Comparison of ENCODE assay signal across 33 mouse cellular contexts in genomic region chr17:37067861-37068260, GRCm38 (mm10). TPM values are rescaled to one million over a fixed set of nuclear protein-coding genes. Genes with fewer than 3 reads are reported as not detected.
DNase-seq lines count a peak whose midpoint lies in the region; ATAC-seq and TF ChIP-seq lines count a peak whose summit lies in the region.
"Had no signal": no experiment of that assay in that cellular context is flagged by ENCODE, and none has a peak within 500 bp of the region (broad histone marks: within the 10 kb centered on the region; RNA-seq: fewer than 3 reads in every experiment).

No protein-coding gene starts in this region.

- H3K9ac ChIP-seq in hindbrain, embryonic 13.5 days: no peak overlapping the region
- no peak overlapping the region for H3K9ac ChIP-seq in ES-Bruce4 (ENCODE audit: low read depth, poor library complexity, severe bottlenecking)
- H3K9ac ChIP-seq: embryonic facial prominence, embryonic 13.5 days; limb, embryonic 15.5 days; liver, embryonic 13.5 days; neural tube, embryonic 13.5 days; stomach, embryonic 15.5 days had no signal

- TF ChIP-seq POLR2A in ES-Bruce4 (IDR thresholded peaks at IDR 0.05; ENCODE audit: insufficient read depth, low read length): no peak
- no peak for TF ChIP-seq POLR2A in cortical plate, adult 2 months (IDR thresholded peaks at IDR 0.05; ENCODE audit: extremely low read depth, insufficient read depth, low read length)

- H3K4me2 ChIP-seq in hindbrain, embryonic 13.5 days: no peak overlapping the region
- H3K4me2 ChIP-seq: embryonic facial prominence, embryonic 13.5 days; heart, embryonic 11.5 days; limb, embryonic 15.5 days; liver, embryonic 13.5 days; neural tube, embryonic 13.5 days; stomach, embryonic 15.5 days had no signal

- no peak for ATAC-seq in hindbrain, embryonic 13.5 days (ENCODE audit: low FRiP score)
- ATAC-seq: forebrain, embryonic 16.5 days; inflammation-experienced regulatory T-cells, adult 6 months; lung, postnatal 0 days had no signal

- no peak for TF ChIP-seq CTCF in left cerebral cortex, adult 2 months (IDR thresholded peaks at IDR 0.05)
- no peak for TF ChIP-seq CTCF in ES-Bruce4 (IDR thresholded peaks at IDR 0.05; ENCODE audit: low read depth, low read length)
- no peak for TF ChIP-seq CTCF in cortical plate, adult 2 months (IDR thresholded peaks at IDR 0.05; ENCODE audit: extremely low read depth, insufficient read depth, low read length)

- no peak for DNase-seq in hindbrain, embryonic 10.5 days (ENCODE audit: low spot score)
- peak in 1 of 2 experiments; percentile 11 for DNase-seq in left cerebral cortex, adult 2 months (ENCODE audit: extremely low spot score in 1 of 2, low spot score in 2 of 2)
- DNase-seq in left cerebral cortex, postnatal 14 days (ENCODE audit: low spot score in 2 of 2): no peak
- DNase-seq: adrenal gland, postnatal 10 days; B cell, adult 2 months; cerebellum, adult 8-10 months; heart, postnatal 36 days; kidney, adult 11 months; kidney, postnatal 14 days; liver, embryonic 13.5 days; lung, adult 18-20 months; lung, postnatal 4 days had no signal

- H3K36me3 ChIP-seq in hindbrain, embryonic 13.5 days: peaks cover 98% of the 10 kb centered on the region
- peaks cover 98% of the 10 kb centered on the region for H3K36me3 ChIP-seq in hindbrain, embryonic 10.5 days
- H3K36me3 ChIP-seq in ES-Bruce4 (ENCODE audit: control insufficient read depth, insufficient read depth, low read length, poor library complexity, severe bottlenecking): peaks cover 91% of the 10 kb centered on the region
- H3K36me3 ChIP-seq: liver, embryonic 13.5 days had no signal

- TF ChIP-seq EP300 in ES-Bruce4 (IDR thresholded peaks at IDR 0.05; ENCODE audit: insufficient read depth, low read depth, low read length): no peak

- H3K9me3 ChIP-seq in hindbrain, embryonic 13.5 days: no peaks in the 10 kb centered on the region
- no peaks in the 10 kb centered on the region for H3K9me3 ChIP-seq in hindbrain, embryonic 10.5 days
- no peaks in the 10 kb centered on the region for H3K9me3 ChIP-seq in ES-Bruce4 (replicated peaks; ENCODE audit: control insufficient read depth, insufficient read depth, low read length, poor library complexity, severe bottlenecking)
- H3K9me3 ChIP-seq: embryonic facial prominence, embryonic 13.5 days; forebrain, embryonic 10.5 days; G1E; limb, embryonic 10.5 days; limb, embryonic 15.5 days; liver, embryonic 13.5 days; megakaryocyte, embryonic 14.5 days; neural tube, embryonic 13.5 days; stomach, embryonic 15.5 days had no signal

- H3K27ac ChIP-seq in hindbrain, embryonic 13.5 days: 0 out of 2 replicates have a peak overlapping the region, but pooled peaks have one; percentile 35
- H3K27ac ChIP-seq in hindbrain, embryonic 10.5 days: no peak overlapping the region
- peak overlapping the region; percentile 61 for H3K27ac ChIP-seq in left cerebral cortex, adult 2 months
- H3K27ac ChIP-seq in ES-Bruce4 (ENCODE audit: insufficient read depth, low read length): peak overlapping the region; percentile 14; the same call in 1 of the 2 replicates
- H3K27ac ChIP-seq in cortical plate, adult 2 months (ENCODE audit: insufficient read depth, low read length): peak overlapping the region; percentile 78
- H3K27ac ChIP-seq: embryonic facial prominence, embryonic 13.5 days; forebrain, embryonic 10.5 days; limb, embryonic 10.5 days; limb, embryonic 15.5 days; liver, embryonic 13.5 days; neural tube, embryonic 13.5 days; stomach, embryonic 15.5 days had no signal

- no peaks in the 10 kb centered on the region for H3K27me3 ChIP-seq in hindbrain, embryonic 13.5 days
- no peaks in the 10 kb centered on the region for H3K27me3 ChIP-seq in hindbrain, embryonic 10.5 days (ENCODE audit: insufficient read depth, poor library complexity, severe bottlenecking)
- H3K27me3 ChIP-seq in ES-Bruce4 (ENCODE audit: control insufficient read depth, insufficient read depth, low read length, poor library complexity, severe bottlenecking): no peaks in the 10 kb centered on the region
- H3K27me3 ChIP-seq: CH12.LX; embryonic facial prominence, embryonic 13.5 days; limb, embryonic 15.5 days; liver, embryonic 13.5 days; megakaryocyte, embryonic 14.5 days; neural tube, embryonic 13.5 days; stomach, embryonic 15.5 days had no signal

- WGBS in hindbrain, embryonic 13.5 days: 83% methylated on average over 1 of the region's 1 CpGs
- WGBS in hindbrain, embryonic 10.5 days: 88% methylated on average over 1 of the region's 1 CpGs

- H3K4me1 ChIP-seq in hindbrain, embryonic 13.5 days (replicated peaks): peaks cover 11% of the 10 kb centered on the region; the same call in 1 of the 2 replicates
- H3K4me1 ChIP-seq in hindbrain, embryonic 10.5 days (replicated peaks): peaks cover 13% of the 10 kb centered on the region
- peaks cover 13% of the 10 kb centered on the region for H3K4me1 ChIP-seq in ES-Bruce4 (ENCODE audit: control insufficient read depth, insufficient read depth, low read length)
- peaks cover 27% of the 10 kb centered on the region for H3K4me1 ChIP-seq in cortical plate, adult 2 months (ENCODE audit: control insufficient read depth, insufficient read depth, low read length)
- H3K4me1 ChIP-seq: embryonic facial prominence, embryonic 13.5 days; limb, embryonic 10.5 days; limb, embryonic 15.5 days; liver, embryonic 13.5 days; stomach, embryonic 15.5 days had no signal

- intact Hi-C loops in left cerebral cortex, adult 2 months (cut with DNase I): no loop called here
- intact Hi-C loops in left cerebral cortex, postnatal 14 days (cut with DNase I): no loop called here

- no peak overlapping the region for H3K4me3 ChIP-seq in hindbrain, embryonic 13.5 days
- no peak overlapping the region for H3K4me3 ChIP-seq in hindbrain, embryonic 10.5 days
- no peak overlapping the region for H3K4me3 ChIP-seq in left cerebral cortex, adult 2 months
- H3K4me3 ChIP-seq in ES-Bruce4 (ENCODE audit: low read depth, low read length): no peak overlapping the region
- no peak overlapping the region for H3K4me3 ChIP-seq in cortical plate, adult 2 months (ENCODE audit: insufficient read depth, low read length)
- H3K4me3 ChIP-seq: embryonic facial prominence, embryonic 13.5 days; forebrain, embryonic 10.5 days; limb, embryonic 10.5 days; limb, embryonic 15.5 days; liver, embryonic 13.5 days; megakaryocyte, embryonic 14.5 days; neural tube, embryonic 13.5 days; stomach, embryonic 15.5 days had no signal

RNA-seq across cellular contexts. Expression of gene Olfr90, which starts 20.4 kb away (rescaled TPM):
- polyA plus RNA-seq in hindbrain, embryonic 13.5 days (2015; fragmentation: Nextera tagmentation; extraction: Ambion mirVana): not detected in 2 replicates
- polyA plus RNA-seq in hindbrain, embryonic 10.5 days (2016; fragmentation: Nextera tagmentation; extraction: Ambion mirVana): 0.08 TPM in 1 of 2 replicates, not detected in the other
- under 1 TPM in 1 of 2 experiments, not detected in 1; 0.12 TPM for total RNA-seq in left cerebral cortex, adult 2 months (2021)
- under 1 TPM in 1 of 2 experiments, not detected in 1; 0.13 TPM for total RNA-seq in left cerebral cortex, postnatal 14 days (2021)
- polyA plus RNA-seq in ES-Bruce4 (2011; ENCODE audit: insufficient read depth, insufficient read length, low read depth, missing spikeins): 0.22 TPM in 1 of 2 replicates, not detected in the other
- not detected in 2 replicates for polyA plus RNA-seq in cortical plate, adult 2 months (2012; rRNA removed)
- total RNA-seq: adrenal gland, postnatal 10 days; CH12.LX; gastrocnemius, adult 8-10 months; gastrocnemius, postnatal 4 days; heart, postnatal 36 days; layer of hippocampus, postnatal 10 days had no signal
- polyA plus RNA-seq: embryonic facial prominence, embryonic 13.5 days; forebrain, embryonic 10.5 days; forebrain, embryonic 16.5 days; G1E; heart, embryonic 11.5 days; heart, embryonic 16.5 days; kidney, embryonic 14.5 days; limb, embryonic 15.5 days; liver, embryonic 13.5 days; lung, postnatal 0 days; neural tube, embryonic 13.5 days; stomach, embryonic 15.5 days had no signal

RNA-seq across cellular contexts. Expression of gene Gabbr1, which starts 22.1 kb away (rescaled TPM):
- polyA plus RNA-seq in hindbrain, embryonic 13.5 days (2015; fragmentation: Nextera tagmentation; extraction: Ambion mirVana): 55.6 and 57.0 TPM in 2 replicates
- polyA plus RNA-seq in hindbrain, embryonic 10.5 days (2016; fragmentation: Nextera tagmentation; extraction: Ambion mirVana): 10.8 and 17.0 TPM in 2 replicates
- 100 to 1,000 TPM; 687 to 720 TPM for total RNA-seq in left cerebral cortex, adult 2 months (2021)
- 100 to 1,000 TPM; 629 to 637 TPM for total RNA-seq in left cerebral cortex, postnatal 14 days (2021)
- 163 and 180 TPM in 2 replicates for polyA plus RNA-seq in ES-Bruce4 (2011; ENCODE audit: insufficient read depth, insufficient read length, low read depth, missing spikeins)
- polyA plus RNA-seq in cortical plate, adult 2 months (2012; rRNA removed): 481 and 483 TPM in 2 replicates

RNA-seq across cellular contexts. Expression of gene Olfr91, which starts 30.2 kb away (rescaled TPM):
- polyA plus RNA-seq in hindbrain, embryonic 13.5 days (2015; fragmentation: Nextera tagmentation; extraction: Ambion mirVana): not detected in 2 replicates
- polyA plus RNA-seq in hindbrain, embryonic 10.5 days (2016; fragmentation: Nextera tagmentation; extraction: Ambion mirVana): not detected in 2 replicates
- not detected for total RNA-seq in left cerebral cortex, adult 2 months (2021)
- total RNA-seq in left cerebral cortex, postnatal 14 days (2021): not detected
- polyA plus RNA-seq in ES-Bruce4 (2011; ENCODE audit: insufficient read depth, insufficient read length, low read depth, missing spikeins): not detected in 2 replicates
- not detected in 2 replicates for polyA plus RNA-seq in cortical plate, adult 2 months (2012; rRNA removed)
- total RNA-seq: adrenal gland, postnatal 10 days; CH12.LX; gastrocnemius, adult 8-10 months; gastrocnemius, postnatal 4 days; heart, postnatal 36 days; layer of hippocampus, postnatal 10 days had no signal
- polyA plus RNA-seq: embryonic facial prominence, embryonic 13.5 days; forebrain, embryonic 10.5 days; forebrain, embryonic 16.5 days; G1E; heart, embryonic 11.5 days; heart, embryonic 16.5 days; kidney, embryonic 14.5 days; limb, embryonic 10.5 days; limb, embryonic 15.5 days; liver, embryonic 13.5 days; lung, postnatal 0 days; neural tube, embryonic 13.5 days; stomach, embryonic 15.5 days had no signal

RNA-seq across cellular contexts. Expression of gene Mog, which starts 44.7 kb away (rescaled TPM):
- 1.3 and 2.1 TPM in 2 replicates for polyA plus RNA-seq in hindbrain, embryonic 13.5 days (2015; fragmentation: Nextera tagmentation; extraction: Ambion mirVana)
- 0.19 and 0.34 TPM in 2 replicates for polyA plus RNA-seq in hindbrain, embryonic 10.5 days (2016; fragmentation: Nextera tagmentation; extraction: Ambion mirVana)
- 10 to 100 TPM; 29.1 to 29.2 TPM for total RNA-seq in left cerebral cortex, adult 2 months (2021)
- 10 to 100 TPM; 23.9 to 46.1 TPM for total RNA-seq in left cerebral cortex, postnatal 14 days (2021)
- not detected in 2 replicates for polyA plus RNA-seq in ES-Bruce4 (2011; ENCODE audit: insufficient read depth, insufficient read length, low read depth, missing spikeins)
- polyA plus RNA-seq in cortical plate, adult 2 months (2012; rRNA removed): 99.6 and 128 TPM in 2 replicates
- total RNA-seq: adrenal gland, postnatal 10 days; CH12.LX; gastrocnemius, adult 8-10 months; gastrocnemius, postnatal 4 days; heart, postnatal 36 days had no signal
- polyA plus RNA-seq: G1E; heart, embryonic 11.5 days; heart, embryonic 16.5 days; inflammation-experienced regulatory T-cells, adult 6 months; limb, embryonic 15.5 days; liver, embryonic 13.5 days had no signal

RNA-seq across cellular contexts. Expression of gene Olfr92, which starts 52.0 kb away (rescaled TPM):
- not detected in 2 replicates for polyA plus RNA-seq in hindbrain, embryonic 13.5 days (2015; fragmentation: Nextera tagmentation; extraction: Ambion mirVana)
- polyA plus RNA-seq in hindbrain, embryonic 10.5 days (2016; fragmentation: Nextera tagmentation; extraction: Ambion mirVana): not detected in 2 replicates
- total RNA-seq in left cerebral cortex, adult 2 months (2021): not detected
- total RNA-seq in left cerebral cortex, postnatal 14 days (2021): not detected
- not detected in 2 replicates for polyA plus RNA-seq in ES-Bruce4 (2011; ENCODE audit: insufficient read depth, insufficient read length, low read depth, missing spikeins)
- polyA plus RNA-seq in cortical plate, adult 2 months (2012; rRNA removed): not detected in 2 replicates
- total RNA-seq: adrenal gland, postnatal 10 days; CH12.LX; G1E; gastrocnemius, adult 8-10 months; gastrocnemius, postnatal 4 days; heart, postnatal 36 days; layer of hippocampus, postnatal 10 days had no signal
- polyA plus RNA-seq: embryonic facial prominence, embryonic 13.5 days; forebrain, embryonic 10.5 days; forebrain, embryonic 16.5 days; G1E; heart, embryonic 11.5 days; heart, embryonic 16.5 days; inflammation-experienced regulatory T-cells, adult 6 months; kidney, embryonic 14.5 days; limb, embryonic 10.5 days; limb, embryonic 15.5 days; liver, embryonic 13.5 days; lung, postnatal 0 days; neural tube, embryonic 13.5 days; stomach, embryonic 15.5 days had no signal
